Mouse (Mus musculus) lung, embryonic 14.5 days (tissue): ENCODE data around the gene Mapkapk2. TPM values are rescaled to one million over a fixed set of nuclear protein-coding genes. Genes with fewer than 3 reads are reported as not detected.
"Not testable (repeated sequence)": the region's sequence is repeated elsewhere in the genome, so short reads cannot be mapped to it uniquely, and the experiment has no call there.

ENCODE experiments used
- ATAC-seq: fragments of 200-750 bp; cut with Nextera tagmentation; 2 replicates; pipeline ENCODE4 v1.8.0; 2017; ENCODE audit warnings: mild to moderate bottlenecking, moderate TSS enrichment, moderate library complexity; ENCODE audit not compliant: insufficient read depth
- DNase-seq: peaks from one replicate; pipeline ENCODE4 v3.0.0-alpha.2; 2015
- H3K27ac ChIP-seq: fragments of 300-500 bp; sonication (generic); 2 replicates; pipeline ENCODE4 v1.5.1; 2014; ENCODE audit warnings: low read depth, mild to moderate bottlenecking, moderate library complexity
- H3K27me3 ChIP-seq: fragments of 300-500 bp; sonication (generic); 2 replicates; pipeline ENCODE4 v1.6.1; 2014; ENCODE audit warnings: low read length, control low read depth; ENCODE audit not compliant: insufficient read depth
- H3K36me3 ChIP-seq: fragments of 300-500 bp; sonication (generic); 2 replicates; pipeline ENCODE4 v1.6.1; 2014; ENCODE audit warnings: control low read depth; ENCODE audit not compliant: insufficient read depth
- H3K4me1 ChIP-seq: fragments of 300-500 bp; sonication (generic); 2 replicates; pipeline ENCODE4 v1.6.1; 2014; ENCODE audit warnings: antibody characterized with exemption, control low read depth; ENCODE audit not compliant: insufficient read depth
- H3K4me2 ChIP-seq: fragments of 300-500 bp; sonication (generic); 2 replicates; pipeline ENCODE4 v1.6.1; 2014; ENCODE audit warnings: mild to moderate bottlenecking
- H3K4me3 ChIP-seq: fragments of 300-500 bp; sonication (generic); 2 replicates; pipeline ENCODE4 v1.5.1; 2014; ENCODE audit warnings: low read depth, low read length
- H3K9ac ChIP-seq: fragments of 300-500 bp; sonication (generic); 2 replicates; pipeline ENCODE4 v1.6.1; 2014
- H3K9me3 ChIP-seq: fragments of 300-500 bp; sonication (generic); 2 replicates; pipeline ENCODE4 v1.6.1; 2016; ENCODE audit warnings: low read depth, low read length, control low read depth
- CTCF ChIP-seq: IDR thresholded peaks from 2 replicates; pipeline ENCODE4 v1.5.1; 2016; ENCODE audit warnings: antibody characterized with exemption, low read depth
- WGBS: fragments of 180-500 bp; shearing (Covaris S2); extraction: QIAGEN DNeasy Blood & Tissue Kit; methylation state at CpG from one replicate; pipeline ENCODE4 v1.1.7; 2014; 5-methylcytosine and 5-hydroxymethylcytosine counted together
- polyA plus RNA-seq: library from polyadenylated mRNA; unstranded; fragments of >200 nt; fragmentation: Nextera tagmentation; extraction: Ambion mirVana; gene quantifications from 2 replicates; pipeline ENCODE4 v1.2.1, GENCODE M21; 2014

Mapkapk2 gene
- 63.6 and 72.3 TPM in 2 replicates for polyA plus RNA-seq

DNA sequence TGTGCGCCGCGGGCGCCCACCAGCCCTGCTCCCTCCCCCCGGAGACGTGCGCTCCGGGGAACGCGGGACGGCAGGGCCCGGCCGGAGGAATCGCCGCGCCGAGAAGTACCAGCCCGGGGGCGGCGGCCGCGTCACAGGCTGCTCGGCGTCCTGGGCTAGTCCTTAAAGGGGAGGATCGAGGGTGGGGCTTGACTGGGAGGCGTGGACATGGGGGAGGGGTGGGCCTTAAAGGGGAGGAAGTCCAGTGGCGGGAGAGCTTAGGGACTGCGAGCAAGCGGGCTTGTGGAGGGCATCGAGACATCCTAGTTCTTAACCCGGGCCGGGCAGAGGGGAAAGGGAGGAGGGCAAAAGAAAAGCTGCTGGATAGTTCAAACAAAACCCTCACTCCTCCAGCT lies at the start of gene Mapkapk2:
Gene Mapkapk2 (minus strand): TSS at position 127 of the 395 bp plus-strand sequence.
- under 1% methylated on average over 32 of the region's 32 CpGs for WGBS
- H3K4me3 ChIP-seq, result peak within 1 kb of the TSS; percentile 96
- no peak for TF ChIP-seq CTCF

DNA sequence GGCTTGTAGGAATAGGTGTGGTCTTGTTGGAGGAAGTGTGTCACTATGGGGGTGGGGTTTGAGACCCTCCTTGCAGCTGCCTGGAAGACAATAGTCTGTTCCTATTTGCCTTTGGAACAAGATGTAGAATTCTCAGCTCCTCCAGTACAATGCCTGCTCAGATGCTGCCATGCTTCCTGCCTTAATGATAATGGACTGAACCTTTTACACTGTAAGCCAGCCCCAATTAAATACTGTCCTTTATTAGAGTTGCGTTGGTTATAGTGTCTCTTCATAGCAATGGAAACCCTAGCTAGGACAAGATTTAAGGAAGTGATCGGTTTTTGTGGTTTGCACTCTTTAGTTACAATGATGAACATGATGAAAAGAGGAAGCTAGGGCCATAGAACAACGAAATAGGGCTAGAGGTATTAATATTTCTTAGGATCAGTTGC lies 48.6 kb upstream of the Mapkapk2 start:
- TF ChIP-seq CTCF, result no peak
- H3K4me1 ChIP-seq, result no peaks in the 10 kb centered on the region
- H3K9me3 ChIP-seq, result no peaks in the 10 kb centered on the region
- H3K4me3 ChIP-seq, result no peak overlapping the region
- H3K27me3 ChIP-seq, result no peaks in the 10 kb centered on the region
- DNase-seq (no peak), ATAC-seq (no peak)
- no peak overlapping the region for H3K9ac ChIP-seq
- H3K36me3 ChIP-seq, result no peaks in the 10 kb centered on the region
- 79% methylated on average over 3 of the region's 3 CpGs for WGBS
- no peak overlapping the region for H3K4me2 ChIP-seq
- no peak overlapping the region for H3K27ac ChIP-seq

More for the DNA sequence above, at the start of gene Mapkapk2:
- Histone ChIP-seq H3K4me1 (peaks cover 18% of the 10 kb centered on the region), H3K36me3 (no peaks in the 10 kb centered on the region), H3K27ac (peak within 1 kb of the TSS; percentile 95), H3K9me3 (no peaks in the 10 kb centered on the region), H3K9ac (peak within 1 kb of the TSS; percentile 91), H3K27me3 (no peaks in the 10 kb centered on the region), H3K4me2 (peak within 1 kb of the TSS; percentile 90)
- ATAC-seq (peak; percentile 95), DNase-seq (peak; percentile 94)

DNA sequence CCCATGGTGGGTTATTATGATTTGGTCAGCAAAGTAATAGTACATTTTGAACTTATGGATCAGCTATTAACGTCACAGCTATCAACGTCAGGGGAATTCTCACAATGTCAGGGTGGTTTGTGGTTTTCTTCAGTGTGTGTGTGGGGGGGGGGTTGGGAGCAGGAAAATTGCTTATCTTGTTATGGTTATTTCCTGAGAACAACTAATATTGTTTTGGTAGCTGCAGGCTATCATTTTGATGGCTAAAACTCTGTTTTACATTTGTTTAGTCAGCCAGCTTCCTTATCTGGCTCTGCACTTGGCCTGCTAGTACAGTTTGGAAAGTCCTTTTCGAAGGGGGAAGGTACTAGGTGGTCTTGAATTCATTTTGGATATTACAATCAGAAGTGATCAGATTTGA lies 47.6 kb upstream of the Mapkapk2 start:
- not testable (repeated sequence) for H3K27ac ChIP-seq, ATAC-seq, H3K27me3 ChIP-seq, H3K4me3 ChIP-seq, H3K4me2 ChIP-seq, H3K9ac ChIP-seq, H3K9me3 ChIP-seq, H3K36me3 ChIP-seq, DNase-seq, H3K4me1 ChIP-seq
- 72% methylated on average over 3 of the region's 3 CpGs for WGBS

DNA sequence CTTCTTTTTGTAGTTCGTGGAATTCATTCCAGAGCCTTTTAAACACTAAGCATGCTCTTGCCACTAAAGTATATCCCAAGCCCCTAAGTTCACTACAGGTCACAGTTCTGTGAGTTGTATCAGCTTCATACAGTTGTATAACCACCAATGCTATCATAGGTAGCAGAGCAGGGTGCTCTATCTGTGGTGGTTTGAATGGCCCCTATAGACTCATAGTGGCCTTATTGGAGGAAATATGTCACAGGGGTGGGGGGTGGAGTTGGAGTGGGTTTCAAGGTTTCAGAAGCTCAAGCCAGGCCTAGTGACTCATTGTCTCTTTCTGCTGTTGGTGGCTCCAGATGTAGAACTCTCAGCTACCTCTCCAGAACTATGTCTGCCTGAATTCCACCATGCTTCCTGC lies 44.8 kb upstream of the Mapkapk2 start:
- ATAC-seq, result no peak
- no peak overlapping the region for H3K9ac ChIP-seq
- WGBS, result 83% methylated on average over 1 of the region's 1 CpGs
- no peaks in the 10 kb centered on the region for H3K4me1 ChIP-seq
- no peaks in the 10 kb centered on the region for H3K9me3 ChIP-seq
- H3K27me3 ChIP-seq, result no peaks in the 10 kb centered on the region
- H3K27ac ChIP-seq, result no peak overlapping the region
- no peaks in the 10 kb centered on the region for H3K36me3 ChIP-seq
- no peak overlapping the region for H3K4me3 ChIP-seq
- no peak for DNase-seq
- TF ChIP-seq CTCF, result no peak
- H3K4me2 ChIP-seq, result no peak overlapping the region

DNA sequence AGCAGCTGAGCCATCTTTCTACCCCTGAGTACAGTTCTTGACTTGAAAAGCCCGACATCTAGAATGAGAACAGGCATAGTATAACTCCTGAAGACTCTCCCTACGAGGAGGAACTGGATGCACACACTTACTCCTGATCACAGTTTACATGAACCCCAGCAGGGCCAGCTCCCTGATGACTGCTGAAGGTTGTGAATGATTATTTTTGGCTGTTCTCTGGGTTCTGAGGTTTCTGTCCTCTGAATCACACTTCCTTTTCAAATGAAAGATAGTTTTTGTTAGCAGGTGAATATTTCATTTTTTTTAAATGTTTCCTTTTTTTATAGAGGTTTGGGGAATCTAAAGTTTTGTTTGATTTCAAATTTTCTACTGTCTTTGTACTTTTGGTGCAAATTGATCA lies 43.8 kb upstream of the Mapkapk2 start:
- 36% methylated on average over 2 of the region's 2 CpGs for WGBS
- H3K9ac ChIP-seq, result no peak overlapping the region

DNA sequence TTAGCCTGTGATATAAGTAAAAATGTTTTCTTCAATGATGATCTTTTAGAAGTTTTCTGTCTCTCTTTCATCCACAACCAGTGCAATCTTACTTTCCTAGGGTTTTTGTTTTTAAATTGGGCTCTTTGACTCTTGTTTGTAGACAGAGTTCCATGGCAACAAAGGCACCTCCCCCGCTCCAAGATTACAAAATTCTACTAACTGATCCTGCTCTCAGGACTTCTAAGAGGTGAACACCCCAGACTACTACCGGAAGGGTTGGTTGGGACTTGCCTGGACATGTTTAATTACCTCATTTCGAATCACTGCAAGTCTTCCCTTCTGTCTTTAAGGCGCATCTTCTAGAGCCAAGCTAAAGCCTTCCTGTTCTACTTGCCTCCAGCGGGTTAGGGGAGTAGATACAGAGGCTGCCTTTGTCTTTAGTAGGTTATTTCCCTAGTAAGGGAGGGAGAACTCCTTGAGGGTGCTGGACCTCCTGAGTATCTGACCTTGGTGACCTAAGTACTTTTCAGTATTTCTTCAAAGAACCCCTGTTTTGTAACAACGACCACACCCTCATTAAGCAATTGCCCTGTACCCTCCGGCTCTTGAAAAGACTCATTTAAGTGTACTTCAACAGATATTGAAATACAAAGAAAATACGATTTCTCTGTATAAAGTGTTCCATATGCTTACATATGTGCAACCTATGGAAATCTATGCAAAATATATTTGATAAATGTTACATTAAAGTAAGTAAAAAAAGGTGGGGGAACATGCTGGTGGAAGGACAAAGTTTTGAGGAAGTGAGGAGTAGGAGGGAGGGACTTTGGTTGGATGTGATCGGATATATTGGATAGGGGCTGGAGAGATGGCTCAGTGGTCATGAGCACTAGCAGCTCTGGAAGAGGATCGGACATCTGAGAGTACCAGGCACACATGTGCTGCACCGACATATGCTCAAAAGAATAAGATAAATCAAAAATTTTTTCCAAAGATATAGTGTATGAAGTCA lies 41.8 kb upstream of the Mapkapk2 start:
- TF ChIP-seq CTCF, result no peak
- H3K27ac ChIP-seq, result no peak overlapping the region
- peak overlapping the region; percentile 79 for H3K4me3 ChIP-seq

More for the DNA sequence above, 43.8 kb upstream of the Mapkapk2 start:
- no peaks in the 10 kb centered on the region for H3K9me3 ChIP-seq
- no peaks in the 10 kb centered on the region for H3K36me3 ChIP-seq
- no peak for DNase-seq
- H3K4me1 ChIP-seq, result no peaks in the 10 kb centered on the region
- 0 out of 2 replicates have a peak, but pooled peaks cover 5% of the 10 kb centered on the region for H3K27me3 ChIP-seq
- no peak overlapping the region for H3K4me2 ChIP-seq
- no peak for TF ChIP-seq CTCF
- no peak for ATAC-seq
- no peak overlapping the region for H3K4me3 ChIP-seq
- no peak overlapping the region for H3K27ac ChIP-seq

More for the DNA sequence above, 41.8 kb upstream of the Mapkapk2 start:
- Histone ChIP-seq H3K4me2 (peak overlapping the region; percentile 95), H3K9ac (peak overlapping the region; percentile 68), H3K4me1 (no peaks in the 10 kb centered on the region; the same call in 1 of the 2 replicates), H3K36me3 (no peaks in the 10 kb centered on the region), H3K27me3 (0 out of 2 replicates have a peak, but pooled peaks cover 5% of the 10 kb centered on the region), H3K9me3 (no peaks in the 10 kb centered on the region)
- whole genome bisulfite sequencing, result 65% methylated on average over 11 of the region's 11 CpGs
- no peak for ATAC-seq
- no peak for DNase-seq
